Mouse (Mus musculus) forebrain, postnatal 0 days (tissue): ENCODE results near the gene Wipf2. TPM values are rescaled to one million over a fixed set of nuclear protein-coding genes. Genes with fewer than 3 reads are reported as not detected.
A peak's percentile ranks its signal among the peaks of the same experiment; 100 is the strongest.

Experiments
- ATAC-seq: fragments of 200-750 bp; cut with Nextera tagmentation; 2 replicates; pipeline ENCODE4 v1.8.0; 2017; ENCODE audit warnings: mild to moderate bottlenecking, moderate library complexity
- DNase-seq: peaks from one replicate; pipeline ENCODE4 v3.0.0-alpha.2; 2015
- H3K27ac ChIP-seq: fragments of 300-500 bp; sonication (generic); 2 replicates; pipeline ENCODE4 v1.5.1; 2014; ENCODE audit warnings: low read depth, mild to moderate bottlenecking, antibody characterized with exemption, low read length, moderate library complexity, mixed read lengths
- H3K27me3 ChIP-seq: fragments of 300-500 bp; sonication (generic); 2 replicates; pipeline ENCODE4 v1.6.1; 2014; ENCODE audit warnings: mild to moderate bottlenecking, low read length, mixed read lengths; ENCODE audit not compliant: insufficient read depth
- H3K36me3 ChIP-seq: fragments of 300-500 bp; sonication (generic); 2 replicates; pipeline ENCODE4 v1.6.1; 2014; ENCODE audit warnings: mild to moderate bottlenecking, moderate library complexity; ENCODE audit not compliant: insufficient read depth
- H3K4me1 ChIP-seq: fragments of 300-500 bp; sonication (generic); 2 replicates; pipeline ENCODE4 v1.6.1; 2014; ENCODE audit warnings: antibody characterized with exemption; ENCODE audit not compliant: insufficient read depth
- H3K4me2 ChIP-seq: fragments of 300-500 bp; sonication (generic); 2 replicates; pipeline ENCODE4 v1.6.1; 2014; ENCODE audit warnings: low read depth, mild to moderate bottlenecking, moderate library complexity
- H3K4me3 ChIP-seq: fragments of 300-500 bp; sonication (generic); 2 replicates; pipeline ENCODE4 v1.5.1; 2014; ENCODE audit warnings: low read depth, low read length, mixed read lengths
- H3K9ac ChIP-seq: fragments of 300-500 bp; sonication (generic); 2 replicates; pipeline ENCODE4 v1.6.1; 2014; ENCODE audit warnings: mild to moderate bottlenecking
- H3K9me3 ChIP-seq: fragments of 300-500 bp; sonication (generic); 2 replicates; pipeline ENCODE4 v1.6.1; 2016; ENCODE audit warnings: low read length
- CTCF ChIP-seq: sonication (generic); IDR thresholded peaks from 2 replicates; pipeline ENCODE4 v1.5.1; 2016; ENCODE audit warnings: antibody characterized with exemption, control low read depth, low read depth
- WGBS: fragments of 180-500 bp; shearing (Covaris S2); extraction: QIAGEN DNeasy Blood & Tissue Kit; methylation state at CpG from one replicate; pipeline ENCODE4 v1.1.7; 2014; 5-methylcytosine and 5-hydroxymethylcytosine counted together
- polyA plus RNA-seq: library from polyadenylated mRNA; unstranded; fragments of >200 nt; fragmentation: Nextera tagmentation; extraction: Ambion mirVana; gene quantifications from 2 replicates; pipeline ENCODE4 v1.2.1, GENCODE M21; 2015
- total RNA-seq: library from RNA; depleted of rRNA; stranded (reverse); fragments of >200 nt; gene quantifications from 2 replicates; pipeline ENCODE4 v1.2.3, GENCODE M21; 2014

The Wipf2 gene
- total and polyA plus RNA-seq, 2 experiments from 2014 or later, result 3.0 to 8.2 TPM

GRCm38 (mm10) chr11:98871416-98871815 is 8.0 kb downstream of the Wipf2 start:
- WGBS, result 69% methylated on average over 4 of the region's 4 CpGs
- H3K9ac ChIP-seq, result 0 out of 2 replicates have a peak overlapping the region, but pooled peaks have one; percentile 10
- DNase-seq (no peak), ATAC-seq (no peak)
- no peak for TF ChIP-seq CTCF
- no peak overlapping the region for H3K4me2 ChIP-seq
- H3K36me3 ChIP-seq, result peaks cover 24% of the 10 kb centered on the region
- H3K27ac ChIP-seq, result 0 out of 2 replicates have a peak overlapping the region, but pooled peaks have one; percentile 74
- H3K27me3 ChIP-seq, result no peaks in the 10 kb centered on the region
- no peaks in the 10 kb centered on the region for H3K4me1 ChIP-seq
- H3K9me3 ChIP-seq, result no peaks in the 10 kb centered on the region
- no peak overlapping the region for H3K4me3 ChIP-seq

GRCm38 (mm10) chr11:98872040-98872439 is 8.6 kb downstream of the Wipf2 start:
- no peak overlapping the region for H3K4me2 ChIP-seq
- H3K4me1 ChIP-seq, result no peaks in the 10 kb centered on the region
- peaks cover 23% of the 10 kb centered on the region for H3K36me3 ChIP-seq
- no peak overlapping the region for H3K9ac ChIP-seq
- H3K9me3 ChIP-seq, result no peaks in the 10 kb centered on the region
- ATAC-seq, result peak; percentile 43; the same call in 1 of the 2 replicates
- no peaks in the 10 kb centered on the region for H3K27me3 ChIP-seq
- 50% methylated on average over 4 of the region's 4 CpGs for WGBS
- no peak overlapping the region for H3K4me3 ChIP-seq
- H3K27ac ChIP-seq, result peak overlapping the region; percentile 74
- no peak for TF ChIP-seq CTCF
- DNase-seq, result peak; percentile 44

GRCm38 (mm10) chr11:98873900-98874299 is 10.5 kb downstream of the Wipf2 start:
- H3K9me3 ChIP-seq, result no peaks in the 10 kb centered on the region
- H3K9ac ChIP-seq, result no peak overlapping the region
- H3K4me1 ChIP-seq, result no peaks in the 10 kb centered on the region
- H3K27ac ChIP-seq, result no peak overlapping the region
- ATAC-seq, result no peak
- peaks cover 13% of the 10 kb centered on the region for H3K36me3 ChIP-seq
- TF ChIP-seq CTCF, result no peak
- DNase-seq, result no peak
- no peak overlapping the region for H3K4me2 ChIP-seq
- no peaks in the 10 kb centered on the region for H3K27me3 ChIP-seq
- 94% methylated on average over 9 of the region's 9 CpGs for WGBS
- no peak overlapping the region for H3K4me3 ChIP-seq

GRCm38 (mm10) chr11:98877001-98877400 is 13.6 kb downstream of the Wipf2 start:
- Histone ChIP-seq H3K4me1 (no peaks in the 10 kb centered on the region), H3K4me3 (no peak overlapping the region), H3K9ac (no peak overlapping the region), H3K27ac (no peak overlapping the region), H3K4me2 (no peak overlapping the region), H3K9me3 (no peaks in the 10 kb centered on the region), H3K36me3 (peaks cover 8% of the 10 kb centered on the region), H3K27me3 (no peaks in the 10 kb centered on the region)
- ATAC-seq, result no peak
- no peak for TF ChIP-seq CTCF
- no peak for DNase-seq
- WGBS, result 78% methylated on average over 9 of the region's 9 CpGs

GRCm38 (mm10) chr11:98887703-98888102 is 24.3 kb downstream of the Wipf2 start:
- Histone ChIP-seq H3K4me2 (no peak overlapping the region), H3K9ac (no peak overlapping the region), H3K27me3 (no peaks in the 10 kb centered on the region), H3K27ac (no peak overlapping the region), H3K36me3 (peaks cover 63% of the 10 kb centered on the region), H3K4me1 (no peaks in the 10 kb centered on the region), H3K4me3 (no peak overlapping the region), H3K9me3 (no peaks in the 10 kb centered on the region)
- no peak for TF ChIP-seq CTCF
- WGBS, result 96% methylated on average over 3 of the region's 3 CpGs
- ATAC-seq, result no peak
- no peak for DNase-seq

GRCm38 (mm10) chr11:98889077-98889476 is 25.6 kb downstream of the Wipf2 start:
- no peak overlapping the region for H3K27ac ChIP-seq
- H3K4me3 ChIP-seq, result no peak overlapping the region
- no peak for DNase-seq
- no peak for TF ChIP-seq CTCF
- H3K9ac ChIP-seq, result no peak overlapping the region
- peaks cover 73% of the 10 kb centered on the region for H3K36me3 ChIP-seq
- WGBS, result 97% methylated on average over 4 of the region's 4 CpGs
- H3K4me1 ChIP-seq, result no peaks in the 10 kb centered on the region
- H3K4me2 ChIP-seq, result no peak overlapping the region
- no peaks in the 10 kb centered on the region for H3K27me3 ChIP-seq
- ATAC-seq, result no peak
- H3K9me3 ChIP-seq, result no peaks in the 10 kb centered on the region

- no peak for TF ChIP-seq CTCF
These were observed 26.5 kb downstream of the Wipf2 start for GRCm38 (mm10) chr11:98889977-98890376.

More at GRCm38 (mm10) chr11:98889977-98890376, 26.5 kb downstream of the Wipf2 start:
- ATAC-seq (no peak), DNase-seq (no peak)
- H3K4me2 ChIP-seq, result no peak overlapping the region
- no peak overlapping the region for H3K4me3 ChIP-seq
- no peaks in the 10 kb centered on the region for H3K4me1 ChIP-seq
- no peak overlapping the region for H3K9ac ChIP-seq
- no peak overlapping the region for H3K27ac ChIP-seq
- peaks cover 77% of the 10 kb centered on the region for H3K36me3 ChIP-seq
- no peaks in the 10 kb centered on the region for H3K27me3 ChIP-seq
- 91% methylated on average over 5 of the region's 5 CpGs for WGBS
- H3K9me3 ChIP-seq, result no peaks in the 10 kb centered on the region
